Mouse (Mus musculus): ENCODE results near the gene Hyls1.

The Hyls1 gene

GRCm38 (mm10) chr9:35543099-35543860 is 26.9 kb downstream of the Hyls1 start:
- no peak for DNase-seq (ENCODE audit: low spot score)

GRCm38 (mm10) chr9:35541941-35542340 is 28.3 kb downstream of the Hyls1 start:
- no peak for DNase-seq (ENCODE audit: low spot score)

- peak; percentile 51 for DNase-seq (ENCODE audit: low spot score)
These were observed 28.7 kb downstream of the Hyls1 start for GRCm38 (mm10) chr9:35541488-35541887.

GRCm38 (mm10) chr9:35541024-35541423 is 29.2 kb downstream of the Hyls1 start:
- no peak for DNase-seq (ENCODE audit: low spot score)

GRCm38 (mm10) chr9:35539001-35539750 is 31.0 kb downstream of the Hyls1 start:
- DNase-seq (ENCODE audit: low spot score) = no peak

- no peak for DNase-seq (ENCODE audit: low spot score)
These were observed 34.3 kb downstream of the Hyls1 start for GRCm38 (mm10) chr9:35535876-35536275.

GRCm38 (mm10) chr9:35535110-35535509 is 35.1 kb downstream of the Hyls1 start:
- no peak for DNase-seq (ENCODE audit: low spot score)

- DNase-seq (ENCODE audit: low spot score) = no peak
These were observed 36.9 kb downstream of the Hyls1 start for GRCm38 (mm10) chr9:35533266-35533665.

GRCm38 (mm10) chr9:35529796-35530195 is 40.4 kb downstream of the Hyls1 start:
- DNase-seq (ENCODE audit: low spot score) = no peak

- DNase-seq (ENCODE audit: low spot score) = no peak
These were observed 41.1 kb downstream of the Hyls1 start for GRCm38 (mm10) chr9:35529141-35529540.

GRCm38 (mm10) chr9:35523941-35524411 is 46.2 kb downstream of the Hyls1 start:
- peak; percentile 51 for DNase-seq (ENCODE audit: low spot score)

- no peak for DNase-seq (ENCODE audit: low spot score)
These were observed 46.7 kb downstream of the Hyls1 start for GRCm38 (mm10) chr9:35523541-35523940.

- DNase-seq (ENCODE audit: low spot score) = no peak
These were observed 47.2 kb downstream of the Hyls1 start for GRCm38 (mm10) chr9:35522821-35523515.

- no peak for DNase-seq (ENCODE audit: low spot score)
These were observed 48.0 kb downstream of the Hyls1 start for GRCm38 (mm10) chr9:35522241-35522640.

GRCm38 (mm10) chr9:35520631-35521348 is 49.4 kb downstream of the Hyls1 start:
- DNase-seq (ENCODE audit: low spot score) = no peak

- DNase-seq (ENCODE audit: low spot score) = no peak
These were observed 52.0 kb downstream of the Hyls1 start, which contains the start of gene Gm1113 for GRCm38 (mm10) chr9:35518169-35518568. Gm1113 (minus strand) TSS chr9:35518269.

- DNase-seq (ENCODE audit: low spot score) = no peak
These were observed 53.5 kb downstream of the Hyls1 start for GRCm38 (mm10) chr9:35516711-35517110.

GRCm38 (mm10) chr9:35516182-35516581 is 54.0 kb downstream of the Hyls1 start:
- DNase-seq (ENCODE audit: low spot score) = no peak

GRCm38 (mm10) chr9:35513900-35514299 is 56.3 kb downstream of the Hyls1 start:
- no peak for DNase-seq (ENCODE audit: low spot score)
